Mouse (Mus musculus) embryonic facial prominence, embryonic 11.5 days (tissue): ENCODE measurements around the gene Dock4. TPM values are rescaled to one million over a fixed set of nuclear protein-coding genes. Genes with fewer than 3 reads are reported as not detected.
A peak's percentile ranks its signal among the peaks of the same experiment; 100 is the strongest.

Experiments used
- ATAC-seq: fragments of 200-750 bp; cut with Nextera tagmentation; replicated peaks from 2 replicates; pipeline ENCODE4 v1.8.0; 2017; ENCODE audit warnings: low read depth; ENCODE audit not compliant: insufficient number of reproducible peaks, low FRiP score, low TSS enrichment
- DNase-seq: peaks from one replicate; pipeline ENCODE4 v3.0.0-alpha.2; 2015; ENCODE audit warnings: low spot score
- H3K27ac ChIP-seq: fragments of 300-500 bp; sonication (generic); replicated peaks from 2 replicates; pipeline ENCODE4 v1.5.1; 2014; ENCODE audit warnings: mild to moderate bottlenecking, low read depth, low read length, control low read depth
- H3K27me3 ChIP-seq: fragments of 300-500 bp; sonication (generic); 2 replicates; pipeline ENCODE4 v1.6.1; 2014; ENCODE audit warnings: mild to moderate bottlenecking, low read length, moderate library complexity, mixed read lengths; ENCODE audit not compliant: control insufficient read depth, insufficient read depth
- H3K36me3 ChIP-seq: fragments of 300-500 bp; sonication (generic); replicated peaks from 2 replicates; pipeline ENCODE4 v1.6.1; 2014; ENCODE audit warnings: low read depth, mild to moderate bottlenecking, low read length, moderate library complexity, mixed read lengths; ENCODE audit not compliant: control insufficient read depth, insufficient read depth
- H3K4me1 ChIP-seq: fragments of 300-500 bp; sonication (generic); 2 replicates; pipeline ENCODE4 v1.6.1; 2014; ENCODE audit warnings: low read length, mixed read lengths; ENCODE audit not compliant: control insufficient read depth, insufficient read depth
- H3K4me2 ChIP-seq: fragments of 300-500 bp; sonication (generic); 2 replicates; pipeline ENCODE4 v1.6.1; 2014; ENCODE audit warnings: low read depth, mild to moderate bottlenecking, control low read depth, low read length, moderate library complexity
- H3K4me3 ChIP-seq: fragments of 300-500 bp; sonication (generic); 2 replicates; pipeline ENCODE4 v1.5.1; 2014; ENCODE audit warnings: low read depth, low read length, control low read depth
- H3K9ac ChIP-seq: fragments of 300-500 bp; sonication (generic); replicated peaks from 2 replicates; pipeline ENCODE4 v1.6.1; 2014; ENCODE audit warnings: mild to moderate bottlenecking, control low read depth, low read length
- H3K9me3 ChIP-seq: fragments of 300-500 bp; sonication (generic); replicated peaks from 2 replicates; pipeline ENCODE4 v1.6.1; 2016; ENCODE audit warnings: mild to moderate bottlenecking, low read length, inconsistent platforms, mixed read lengths; ENCODE audit not compliant: control insufficient read depth
- WGBS: fragments of 180-500 bp; shearing (Covaris S2); extraction: QIAGEN DNeasy Blood & Tissue Kit; methylation state at CpG from one replicate; pipeline ENCODE4 v1.1.7; 2014; 5-methylcytosine and 5-hydroxymethylcytosine counted together
- polyA plus RNA-seq: library from polyadenylated mRNA; unstranded; fragments of >200 nt; fragmentation: Nextera tagmentation; extraction: Ambion mirVana; gene quantifications from 2 replicates; pipeline ENCODE4 v1.2.1, GENCODE M21; 2014

Gene Dock4
- polyA plus RNA-seq, 1 experiment from 2014 or later, result 10.7 TPM

- ATAC-seq (no peak), DNase-seq (peak; percentile 52)
- Histone ChIP-seq H3K27me3 (no peaks in the 10 kb centered on the region), H3K4me2 (no peak overlapping the region), H3K27ac (no peak overlapping the region), H3K4me1 (no peaks in the 10 kb centered on the region), H3K36me3 (no peaks in the 10 kb centered on the region), H3K9ac (no peak overlapping the region), H3K9me3 (no peaks in the 10 kb centered on the region), H3K4me3 (no peak overlapping the region)
Measured at GRCm38 (mm10) chr12:40814659-40815363, 369.1 kb downstream of the Dock4 start.

GRCm38 (mm10) chr12:40818046-40818708 lies 372.4 kb downstream of the Dock4 start:
- Histone ChIP-seq H3K4me3 (no peak overlapping the region), H3K9me3 (no peaks in the 10 kb centered on the region), H3K4me1 (no peaks in the 10 kb centered on the region), H3K27me3 (no peaks in the 10 kb centered on the region), H3K36me3 (no peaks in the 10 kb centered on the region), H3K27ac (no peak overlapping the region), H3K9ac (no peak overlapping the region), H3K4me2 (no peak overlapping the region)
- 81% methylated on average over 6 of the region's 6 CpGs for WGBS
- ATAC-seq (no peak), DNase-seq (no peak)

GRCm38 (mm10) chr12:40823631-40824030 lies 377.9 kb downstream of the Dock4 start:
- H3K4me2 ChIP-seq, result no peak overlapping the region
- no peaks in the 10 kb centered on the region for H3K4me1 ChIP-seq
- no peak overlapping the region for H3K4me3 ChIP-seq
- H3K36me3 ChIP-seq, result no peaks in the 10 kb centered on the region
- no peak overlapping the region for H3K27ac ChIP-seq
- no peak for DNase-seq
- H3K9ac ChIP-seq, result no peak overlapping the region
- no peak for ATAC-seq
- WGBS, result 91% methylated on average over 5 of the region's 5 CpGs
- H3K27me3 ChIP-seq, result no peaks in the 10 kb centered on the region
- H3K9me3 ChIP-seq, result no peaks in the 10 kb centered on the region

GRCm38 (mm10) chr12:40824251-40824650 lies 378.5 kb downstream of the Dock4 start:
- no peak overlapping the region for H3K4me2 ChIP-seq
- no peaks in the 10 kb centered on the region for H3K36me3 ChIP-seq
- H3K9ac ChIP-seq, result no peak overlapping the region
- H3K27me3 ChIP-seq, result no peaks in the 10 kb centered on the region
- 92% methylated on average over 2 of the region's 2 CpGs for WGBS
- no peak overlapping the region for H3K4me3 ChIP-seq
- DNase-seq (no peak), ATAC-seq (no peak)
- no peaks in the 10 kb centered on the region for H3K9me3 ChIP-seq
- no peak overlapping the region for H3K27ac ChIP-seq
- H3K4me1 ChIP-seq, result no peaks in the 10 kb centered on the region

GRCm38 (mm10) chr12:40825935-40826460 lies 380.2 kb downstream of the Dock4 start:
- no peaks in the 10 kb centered on the region for H3K27me3 ChIP-seq
- H3K9me3 ChIP-seq, result no peaks in the 10 kb centered on the region
- H3K4me3 ChIP-seq, result no peak overlapping the region
- no peaks in the 10 kb centered on the region for H3K4me1 ChIP-seq
- ATAC-seq, result no peak
- H3K36me3 ChIP-seq, result no peaks in the 10 kb centered on the region
- H3K27ac ChIP-seq, result no peak overlapping the region
- DNase-seq, result no peak
- H3K4me2 ChIP-seq, result no peak overlapping the region
- 71% methylated on average over 5 of the region's 5 CpGs for WGBS
- H3K9ac ChIP-seq, result no peak overlapping the region

GRCm38 (mm10) chr12:40826491-40826890 lies 380.7 kb downstream of the Dock4 start:
- H3K4me3 ChIP-seq, result no peak overlapping the region
- no peak overlapping the region for H3K9ac ChIP-seq
- ATAC-seq (no peak), DNase-seq (no peak)
- H3K9me3 ChIP-seq, result no peaks in the 10 kb centered on the region
- 18% methylated on average over 3 of the region's 3 CpGs for WGBS
- H3K36me3 ChIP-seq, result no peaks in the 10 kb centered on the region
- H3K27me3 ChIP-seq, result no peaks in the 10 kb centered on the region
- no peak overlapping the region for H3K4me2 ChIP-seq
- H3K27ac ChIP-seq, result no peak overlapping the region
- H3K4me1 ChIP-seq, result no peaks in the 10 kb centered on the region

- H3K4me2 ChIP-seq, result no peak overlapping the region
- H3K27me3 ChIP-seq, result no peaks in the 10 kb centered on the region
- H3K4me3 ChIP-seq, result no peak overlapping the region
- H3K27ac ChIP-seq, result no peak overlapping the region
- ATAC-seq, result no peak
- no peak for DNase-seq
- H3K4me1 ChIP-seq, result no peaks in the 10 kb centered on the region
- H3K36me3 ChIP-seq, result no peaks in the 10 kb centered on the region
- no peaks in the 10 kb centered on the region for H3K9me3 ChIP-seq
- no peak overlapping the region for H3K9ac ChIP-seq
Measured at GRCm38 (mm10) chr12:40828025-40828424, 382.3 kb downstream of the Dock4 start.

- Histone ChIP-seq H3K9ac (no peak overlapping the region), H3K4me1 (no peaks in the 10 kb centered on the region), H3K27ac (no peak overlapping the region), H3K36me3 (no peaks in the 10 kb centered on the region), H3K4me2 (no peak overlapping the region), H3K4me3 (no peak overlapping the region), H3K9me3 (no peaks in the 10 kb centered on the region), H3K27me3 (no peaks in the 10 kb centered on the region)
- WGBS, result 94% methylated on average over 1 of the region's 1 CpGs
- ATAC-seq, result no peak
- DNase-seq, result no peak
Measured at GRCm38 (mm10) chr12:40829269-40829668, 383.5 kb downstream of the Dock4 start.
